Mouse (Mus musculus) spleen, adult 18-20 months (tissue): ENCODE measurements at regions not wholly inside any gene's neighbourhood (a gene's known extent, or its start where the extent isn't known, plus 50 kb on each side); places are given as distances from the start of the nearest gene placed in this dataset.

Experiments
- DNase-seq, 2 experiments: peaks; one replicate each; pipeline ENCODE4 v3.0.0; 2022; ENCODE audit warnings: mixed read lengths in 2 of 2

GRCm38 (mm10) chrX:107477066-107477465 lies 73.9 kb upstream of the Itm2a start:
- peak in 1 of 2 experiments; percentile 14 for DNase-seq

DNA sequence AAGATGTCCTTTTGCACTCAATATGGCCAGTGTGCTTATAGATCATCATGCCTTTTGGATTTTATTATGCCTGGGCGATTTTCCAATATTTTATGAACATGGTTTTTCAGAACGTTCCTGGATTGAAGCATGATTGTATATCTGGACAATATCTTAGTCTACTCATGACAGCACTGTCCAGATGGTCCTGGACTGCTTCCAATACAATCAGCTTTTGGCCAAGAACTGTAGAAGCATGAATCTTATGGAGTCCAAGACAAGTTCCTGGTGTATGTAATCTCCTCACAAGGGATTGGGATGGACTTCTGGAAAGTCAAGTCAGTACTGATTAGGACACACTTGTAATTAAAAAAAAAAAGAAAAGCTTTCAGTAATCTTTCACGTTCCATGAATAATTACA lies 66.1 kb upstream of the Itm2a start:
- DNase-seq = no peak
